Mouse (Mus musculus): Measurements from ENCODE around the gene Pdpn. TPM values are rescaled to one million over a fixed set of nuclear protein-coding genes. Genes with fewer than 3 reads are reported as not detected.

Gene Pdpn
- under 1 TPM in 1 of 2 experiments, not detected in 1; 0.18 TPM for polyA plus RNA-seq (2017; shearing (Covaris generic))

DNA sequence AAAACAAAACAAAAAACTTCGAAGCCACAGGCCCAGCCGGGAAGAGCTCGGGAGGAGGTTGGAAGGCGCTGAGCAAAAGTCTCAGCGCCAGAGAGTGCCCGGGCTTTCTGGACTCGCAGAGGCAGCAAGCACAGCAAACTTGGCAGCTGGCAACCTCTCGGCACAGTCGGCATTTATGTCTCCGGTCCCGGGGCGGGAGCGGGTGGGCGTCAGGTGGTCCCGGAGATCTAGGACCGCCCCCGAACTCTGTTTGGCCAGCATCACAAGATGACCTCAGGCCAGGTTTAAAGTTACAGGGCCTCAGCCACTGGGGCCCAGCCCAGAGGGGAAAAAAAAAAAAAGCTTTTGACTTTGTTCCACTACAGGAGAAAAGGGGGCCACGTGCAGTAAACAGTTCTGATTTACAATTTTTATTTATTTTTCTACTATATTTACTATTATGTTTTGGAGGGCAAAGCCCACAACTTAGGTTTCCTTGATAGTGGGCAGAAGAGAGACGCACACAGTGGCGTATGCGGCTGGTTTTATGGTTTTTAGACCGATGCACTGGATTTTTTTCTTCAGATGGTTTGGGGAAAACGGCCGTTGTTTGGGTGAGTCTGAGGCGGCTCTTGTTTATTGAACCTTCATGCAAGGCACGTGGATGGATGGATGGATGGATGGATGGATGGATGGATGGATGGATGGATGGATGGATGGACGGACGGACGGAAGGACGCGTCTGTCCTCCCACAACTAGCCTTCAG, at the start of gene Pdpn:
TSS of gene Pdpn (minus strand) at position 240 of the 746 bp plus-strand sequence.

Other genes with a start within 250 kb of the Pdpn start
- gene Prdm2, start 86.6 kb downstream of the Pdpn start, polyA plus RNA-seq (2017; shearing (Covaris generic)), result 10 to 100 TPM; 15.8 to 25.2 TPM
- gene Lrrc38, start 50.2 kb upstream of the Pdpn start, polyA plus RNA-seq (2017; shearing (Covaris generic)), result not detected
- not detected for gene Pramel1, start 94.9 kb upstream of the Pdpn start, polyA plus RNA-seq (2017; shearing (Covaris generic))
- 10 to 100 TPM; 27.7 to 37.0 TPM for gene Pramef8, start 112.9 kb upstream of the Pdpn start, polyA plus RNA-seq (2017; shearing (Covaris generic))
- not detected for gene Oog4, start 150.8 kb upstream of the Pdpn start, polyA plus RNA-seq (2017; shearing (Covaris generic))
- not detected for gene Gm13043, start 211.8 kb upstream of the Pdpn start, polyA plus RNA-seq (2017; shearing (Covaris generic))
- gene Gm13040, start 236.4 kb upstream of the Pdpn start, polyA plus RNA-seq (2017; shearing (Covaris generic)), result not detected